Mouse (Mus musculus): ENCODE data around the gene Bend7.

Gene Bend7

GRCm38 (mm10) chr2:4717769-4718661, at the start of gene Bend7:
Gene Bend7 (plus strand): TSS chr2:4717831.
- peak in 1 of 2 experiments; percentile 16 for DNase-seq (ENCODE audit: low spot score in 2 of 2)

GRCm38 (mm10) chr2:4668626-4669025, 49.0 kb upstream of the Bend7 start:
- DNase-seq (ENCODE audit: low spot score in 2 of 2), result no peak

- DNase-seq (ENCODE audit: low spot score in 2 of 2), result no peak
Measured at GRCm38 (mm10) chr2:4669701-4670100, 47.9 kb upstream of the Bend7 start.

GRCm38 (mm10) chr2:4671636-4672035, 46.0 kb upstream of the Bend7 start:
- DNase-seq (ENCODE audit: low spot score in 2 of 2), result no peak

GRCm38 (mm10) chr2:4679886-4680285, 37.7 kb upstream of the Bend7 start:
- DNase-seq (ENCODE audit: low spot score in 2 of 2), result no peak

- no peak for DNase-seq (ENCODE audit: low spot score in 2 of 2)
Measured at GRCm38 (mm10) chr2:4711262-4711661, 6.4 kb upstream of the Bend7 start.

GRCm38 (mm10) chr2:4717081-4717768, 406 bp upstream of the Bend7 start:
- DNase-seq (ENCODE audit: low spot score in 2 of 2), result peak in 1 of 2 experiments; percentile 19

- no peak for DNase-seq (ENCODE audit: low spot score in 2 of 2)
Measured at GRCm38 (mm10) chr2:4723088-4723487, 5.5 kb downstream of the Bend7 start.

GRCm38 (mm10) chr2:4730161-4730560, 12.5 kb downstream of the Bend7 start:
- no peak for DNase-seq (ENCODE audit: low spot score in 2 of 2)

- DNase-seq (ENCODE audit: low spot score in 2 of 2), result no peak
Measured at GRCm38 (mm10) chr2:4733971-4734370, 16.3 kb downstream of the Bend7 start.

- no peak for DNase-seq (ENCODE audit: low spot score in 2 of 2)
Measured at GRCm38 (mm10) chr2:4736095-4736797, 18.6 kb downstream of the Bend7 start.

- no peak for DNase-seq (ENCODE audit: low spot score in 2 of 2)
Measured at GRCm38 (mm10) chr2:4736798-4737155, 19.1 kb downstream of the Bend7 start.

- DNase-seq (ENCODE audit: low spot score in 2 of 2), result no peak
Measured at GRCm38 (mm10) chr2:4751918-4752317, 34.3 kb downstream of the Bend7 start.

GRCm38 (mm10) chr2:4755716-4756115, 38.1 kb downstream of the Bend7 start:
- no peak for DNase-seq (ENCODE audit: low spot score in 2 of 2)

- DNase-seq (ENCODE audit: low spot score in 2 of 2), result no peak
Measured at GRCm38 (mm10) chr2:4757218-4757617, 39.6 kb downstream of the Bend7 start.

- no peak for DNase-seq (ENCODE audit: low spot score in 2 of 2)
Measured at GRCm38 (mm10) chr2:4760741-4761140, 43.1 kb downstream of the Bend7 start.

- DNase-seq (ENCODE audit: low spot score in 2 of 2), result no peak
Measured at GRCm38 (mm10) chr2:4761906-4762305, 44.3 kb downstream of the Bend7 start.

GRCm38 (mm10) chr2:4764071-4764470, 46.4 kb downstream of the Bend7 start:
- DNase-seq (ENCODE audit: low spot score in 2 of 2), result no peak

GRCm38 (mm10) chr2:4770376-4770775, 52.7 kb downstream of the Bend7 start:
- DNase-seq (ENCODE audit: low spot score in 2 of 2), result no peak

- no peak for DNase-seq (ENCODE audit: low spot score in 2 of 2)
Measured at GRCm38 (mm10) chr2:4773911-4774310, 56.3 kb downstream of the Bend7 start.

- DNase-seq (ENCODE audit: low spot score in 2 of 2), result no peak
Measured at GRCm38 (mm10) chr2:4777291-4777690, 59.7 kb downstream of the Bend7 start.

- DNase-seq (ENCODE audit: low spot score in 2 of 2), result no peak
Measured at GRCm38 (mm10) chr2:4781641-4782040, 64.0 kb downstream of the Bend7 start.

Measured in spleen, postnatal 10 days (tissue).